Mouse (Mus musculus): ENCODE measurements around the gene Foxd1.

- TF ChIP-seq CTCF (IDR thresholded peaks at IDR 0.05; ENCODE audit: borderline replicate concordance, extremely low read depth, insufficient read depth, insufficient read length) (no peak), POLR2A (IDR thresholded peaks at IDR 0.05; ENCODE audit: borderline replicate concordance, extremely low read depth, insufficient read depth, insufficient read length, poor library complexity, severe bottlenecking) (no peak)
These were observed 9.0 kb downstream of the Foxd1 start for GRCm38 (mm10) chr13:98363046-98363445.

All from brain, embryonic 14.5 days (tissue).